Mouse (Mus musculus): ENCODE measurements at regions not wholly inside any gene's neighbourhood (a gene's known extent, or its start where the extent isn't known, plus 50 kb on each side); places are given as distances from the start of the nearest gene placed in this dataset.

DNA sequence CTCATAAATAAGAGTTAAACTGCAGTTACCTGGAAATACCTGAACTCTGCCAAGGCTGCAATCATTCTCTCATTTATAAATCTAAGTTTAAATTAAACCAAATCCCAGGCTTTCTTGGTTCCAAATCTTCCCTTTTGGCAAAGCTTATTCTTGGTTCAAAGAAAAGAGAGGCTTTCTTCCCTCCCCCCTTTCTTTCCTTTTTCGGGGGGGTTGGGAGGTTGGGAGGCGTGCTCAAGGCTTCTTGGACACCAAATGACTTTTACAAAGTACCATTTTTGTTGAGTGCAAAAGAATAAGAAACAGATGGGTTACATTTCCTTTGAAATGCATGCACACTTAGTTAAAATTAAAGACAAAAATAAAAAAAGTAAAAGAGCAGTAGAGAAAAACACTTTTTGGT, 105.4 kb upstream of the Mroh9 start:
- no peak for DNase-seq (ENCODE audit: low spot score)

DNA sequence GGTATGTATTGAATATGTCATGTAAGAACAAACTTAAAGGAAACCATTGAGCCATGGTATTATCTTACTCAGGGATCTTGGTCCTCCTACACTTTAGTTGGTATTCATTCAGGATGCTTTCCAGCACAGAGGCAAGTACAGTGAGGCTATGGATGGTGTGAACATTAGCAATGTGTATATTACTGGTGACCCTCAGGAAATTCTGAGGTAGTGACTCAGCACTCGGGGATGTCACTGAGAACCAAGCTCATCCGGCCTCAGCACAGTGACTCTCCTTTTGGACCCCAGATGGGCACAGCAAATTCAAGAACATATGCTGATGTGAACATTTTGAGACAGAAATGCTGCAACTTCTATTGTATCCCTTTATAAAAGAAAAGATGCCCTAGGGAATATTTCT, 96.4 kb upstream of the Mroh9 start:
- DNase-seq (ENCODE audit: low spot score), result no peak

DNA sequence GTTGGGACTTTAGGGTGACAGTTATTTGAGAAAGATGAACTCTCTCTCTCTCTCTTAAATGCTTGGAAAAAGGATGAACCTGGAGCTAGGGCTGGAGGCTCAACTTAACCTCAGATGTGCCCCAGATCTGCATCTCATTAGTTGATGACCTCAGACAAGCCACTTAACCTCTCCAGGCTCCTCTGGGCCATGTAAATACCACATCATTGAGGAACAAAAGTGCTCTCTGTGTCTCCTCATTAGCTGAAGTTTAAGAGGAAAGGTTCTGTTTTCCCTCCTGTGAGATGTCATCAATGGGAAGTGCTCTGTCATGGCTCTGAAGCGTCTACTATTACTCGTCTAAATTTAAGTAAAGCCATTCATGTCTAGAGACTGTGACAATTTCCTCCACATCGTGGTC, 91.5 kb upstream of the Mroh9 start:
- no peak for DNase-seq (ENCODE audit: low spot score)

DNA sequence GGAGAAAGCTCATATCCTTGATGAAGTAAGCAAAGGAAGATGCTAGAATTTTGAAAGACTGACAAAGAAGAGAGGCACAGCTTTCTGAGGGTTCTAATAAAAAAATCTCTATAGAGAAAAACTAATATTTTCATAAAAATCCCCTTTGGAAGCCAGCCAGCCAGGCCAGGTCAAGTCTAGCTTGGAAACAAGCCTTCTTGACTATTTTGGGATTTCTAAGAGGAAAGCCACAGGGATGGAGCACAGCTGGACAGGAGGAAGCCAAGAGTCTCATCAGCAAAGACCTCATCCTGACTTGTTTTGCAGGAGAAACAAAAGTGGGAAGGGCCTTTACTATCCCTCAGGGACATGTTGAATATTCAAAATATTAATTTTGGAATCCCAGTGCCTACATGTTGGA, 81.6 kb upstream of the Mroh9 start:
- DNase-seq (ENCODE audit: low spot score), result peak; percentile 42

DNA sequence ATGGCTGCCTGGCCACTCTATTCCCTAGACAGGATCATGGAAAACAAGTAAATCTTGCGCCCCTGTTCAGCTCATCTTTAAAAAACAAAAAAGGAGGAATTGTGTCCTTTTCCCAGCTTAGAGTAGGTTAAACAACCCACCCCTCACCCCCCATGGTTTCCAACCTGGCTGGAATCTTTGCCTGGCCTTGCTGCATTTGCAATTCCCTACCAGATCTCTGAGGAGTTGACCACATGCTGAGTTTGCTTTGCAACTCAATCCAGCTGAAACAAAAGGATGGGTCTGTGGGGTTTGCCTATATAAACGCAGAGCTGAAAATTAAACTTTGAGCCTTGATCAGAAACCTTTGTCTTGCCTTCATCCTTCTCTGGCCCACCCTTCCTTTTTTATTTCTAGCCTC, 78.2 kb upstream of the Mroh9 start:
- DNase-seq (ENCODE audit: low spot score), result no peak

DNA sequence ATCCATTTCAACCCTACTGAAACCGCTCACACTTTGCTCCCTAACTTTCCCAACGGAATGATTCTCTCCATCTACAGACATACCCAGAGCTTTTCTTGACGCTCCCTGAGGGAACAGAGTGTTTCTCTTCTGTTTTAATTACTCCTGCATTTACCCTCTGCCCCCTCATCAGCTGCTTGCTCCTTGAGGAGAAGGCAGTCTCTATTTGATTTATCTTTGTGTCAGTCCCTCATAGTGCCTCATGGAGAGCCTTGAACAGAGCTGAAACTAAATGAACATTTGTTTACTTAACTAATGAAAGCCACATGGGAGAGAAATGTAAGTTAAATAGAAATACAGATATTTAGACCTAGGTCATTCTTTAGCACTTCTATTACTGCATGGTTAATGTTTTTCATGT, 74.4 kb upstream of the Mroh9 start:
- no peak for DNase-seq (ENCODE audit: low spot score)

DNA sequence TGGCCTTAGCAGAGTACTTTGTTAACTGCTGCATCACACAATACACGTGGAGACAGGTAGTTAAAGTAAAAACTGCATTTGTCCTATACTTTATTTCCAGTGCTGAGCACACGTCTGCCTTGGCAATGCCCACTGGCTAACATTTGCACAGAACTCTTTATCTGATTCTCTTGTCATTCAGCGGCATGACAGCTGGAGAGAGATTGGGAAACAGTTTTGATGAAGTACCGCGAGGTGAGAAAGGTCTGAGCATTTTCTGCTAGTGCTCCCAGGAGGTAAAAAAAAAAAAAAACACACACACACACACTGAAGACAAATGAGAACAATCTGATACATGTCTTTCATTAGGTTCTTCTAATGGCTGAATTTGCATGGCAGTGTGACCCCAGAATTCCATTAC, 73.0 kb upstream of the Mroh9 start:
- no peak for DNase-seq (ENCODE audit: low spot score)

DNA sequence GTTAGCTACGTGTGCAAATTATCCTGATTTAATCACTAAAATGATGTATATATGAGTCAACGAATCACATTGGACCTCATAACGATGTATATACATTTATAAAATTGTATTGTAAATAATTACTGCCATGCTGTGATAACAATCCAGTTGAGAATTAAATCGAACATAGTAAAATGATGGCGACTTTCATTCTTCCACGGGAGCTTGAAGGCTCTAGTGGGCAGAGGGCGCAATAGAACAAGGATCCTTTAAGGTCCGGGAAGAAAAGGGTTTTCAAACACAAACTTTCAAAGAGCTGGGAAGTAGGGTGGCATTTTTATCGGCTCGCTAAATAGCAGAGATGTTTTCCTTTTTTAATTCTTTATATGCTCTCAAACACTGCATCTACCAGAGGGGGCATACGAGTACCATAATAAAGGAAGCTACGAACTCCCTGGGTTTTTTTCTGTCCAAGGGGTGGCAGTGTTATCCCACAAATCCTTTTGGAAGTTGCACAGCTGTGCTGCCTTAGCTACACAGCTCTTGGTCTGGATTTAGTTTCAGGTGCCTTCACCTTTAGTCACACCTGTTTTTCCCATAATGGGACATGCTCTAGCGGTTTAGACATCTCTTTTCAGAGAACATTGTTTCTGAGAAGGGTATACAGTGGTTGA, 64.9 kb upstream of the Mroh9 start:
- peak; percentile 77 for DNase-seq (ENCODE audit: low spot score)

DNA sequence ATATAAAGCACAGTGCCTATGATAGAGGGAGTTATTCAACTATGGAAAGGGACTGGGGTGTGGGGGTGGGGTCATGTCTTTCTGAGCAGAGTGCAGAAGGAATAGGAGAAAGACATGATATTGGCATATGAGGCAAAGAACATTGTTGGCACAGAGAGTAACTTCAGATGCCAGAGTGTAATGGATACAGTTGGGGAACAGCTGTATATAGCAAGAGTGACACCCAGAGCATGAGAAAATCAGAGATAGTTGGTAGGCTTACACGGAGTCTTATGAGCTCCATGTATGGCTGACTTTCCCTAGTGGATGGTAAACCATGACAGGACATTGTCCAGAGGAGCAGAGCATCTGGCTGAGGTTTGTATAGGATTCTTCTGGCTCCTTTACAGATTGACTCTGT, 61.2 kb upstream of the Mroh9 start:
- DNase-seq (ENCODE audit: low spot score), result no peak

DNA sequence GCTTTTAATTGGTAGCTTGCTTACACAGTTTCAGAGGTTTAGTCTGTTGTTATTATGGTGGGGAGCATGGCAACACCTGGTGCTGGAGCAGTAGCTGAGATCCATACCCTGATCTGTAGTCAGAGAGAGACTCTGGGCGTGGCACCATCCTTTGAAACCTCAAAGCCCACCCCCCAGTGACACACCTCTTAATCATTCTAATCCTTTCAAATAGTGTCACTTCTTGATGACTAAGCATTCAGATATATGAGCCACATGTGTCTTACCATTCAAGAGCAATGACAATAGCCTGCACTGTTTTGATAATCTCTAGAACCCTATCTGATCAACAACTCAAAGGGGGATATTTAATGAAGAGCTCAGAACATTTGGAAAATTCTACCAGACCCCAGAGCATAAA, 57.6 kb upstream of the Mroh9 start:
- DNase-seq (ENCODE audit: low spot score), result no peak

DNA sequence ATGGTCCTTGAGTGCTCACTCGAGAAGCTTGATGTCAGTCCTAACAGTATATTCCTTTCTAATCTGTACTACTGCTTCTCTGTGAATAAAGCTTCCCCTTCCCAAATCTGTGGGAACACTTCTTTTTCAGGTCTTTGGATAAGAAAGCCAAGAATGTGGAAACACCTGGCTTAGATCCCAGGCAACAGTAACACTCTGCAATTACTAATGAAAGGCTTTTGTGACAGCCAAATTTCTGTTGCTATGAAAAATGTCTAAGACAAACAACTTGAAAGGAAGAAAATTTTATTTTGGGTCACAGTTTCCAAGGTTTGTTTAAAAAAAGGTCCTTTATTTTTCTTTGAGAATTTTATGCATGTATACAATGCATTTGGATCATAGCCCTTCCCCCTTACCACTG, 56.0 kb upstream of the Mroh9 start:
- no peak for DNase-seq (ENCODE audit: low spot score)

DNA sequence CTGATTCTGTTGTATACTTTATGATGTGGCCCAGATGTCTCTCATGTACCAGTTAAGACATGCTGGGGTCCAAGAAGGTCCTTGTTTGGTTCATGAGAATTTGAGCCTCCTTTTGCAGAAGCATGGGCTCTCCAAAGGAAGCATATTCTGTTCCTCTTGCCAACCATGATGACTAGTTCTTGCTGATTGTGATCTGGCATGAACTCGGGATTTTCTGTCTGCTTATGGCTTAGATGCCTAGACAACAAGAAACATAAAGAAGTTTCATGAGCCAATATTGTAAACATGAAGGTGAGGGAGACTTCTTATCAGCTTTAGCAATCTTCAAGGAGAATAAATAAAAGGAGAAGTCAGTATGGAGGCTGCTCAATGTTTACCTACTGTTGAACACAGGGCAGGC, 52.7 kb upstream of the Mroh9 start:
- DNase-seq (ENCODE audit: low spot score), result no peak
